Mouse (Mus musculus) stomach, postnatal 0 days (tissue): Measurements from ENCODE around the gene Tmem140. TPM values are rescaled to one million over a fixed set of nuclear protein-coding genes. Genes with fewer than 3 reads are reported as not detected.
A peak's percentile ranks its signal among the peaks of the same experiment; 100 is the strongest.

Source experiments
- ATAC-seq: fragments of 200-750 bp; cut with Nextera tagmentation; 2 replicates; pipeline ENCODE4 v1.8.0; 2017; ENCODE audit not compliant: low FRiP score, low TSS enrichment
- DNase-seq: peaks from one replicate; pipeline ENCODE4 v3.0.0-alpha.2; 2016; ENCODE audit warnings: low spot score
- H3K27ac ChIP-seq: fragments of 300-500 bp; sonication (generic); replicated peaks from 2 replicates; pipeline ENCODE4 v1.5.1; 2014; ENCODE audit warnings: mild to moderate bottlenecking, control low read depth
- H3K27me3 ChIP-seq: fragments of 300-500 bp; sonication (generic); 2 replicates; pipeline ENCODE4 v1.6.1; 2014; ENCODE audit warnings: low read length; ENCODE audit not compliant: control insufficient read depth, insufficient read depth
- H3K36me3 ChIP-seq: fragments of 300-500 bp; sonication (generic); 2 replicates; pipeline ENCODE4 v1.6.1; 2014; ENCODE audit warnings: low read length, mixed read lengths; ENCODE audit not compliant: control insufficient read depth, insufficient read depth
- H3K4me1 ChIP-seq: fragments of 300-500 bp; sonication (generic); replicated peaks from 2 replicates; pipeline ENCODE4 v1.6.1; 2014; ENCODE audit warnings: antibody characterized with exemption; ENCODE audit not compliant: control insufficient read depth, insufficient read depth
- H3K4me2 ChIP-seq: fragments of 300-500 bp; sonication (generic); replicated peaks from 2 replicates; pipeline ENCODE4 v1.6.1; 2014; ENCODE audit warnings: low read depth, mild to moderate bottlenecking, control low read depth, moderate library complexity
- H3K4me3 ChIP-seq: fragments of 300-500 bp; sonication (generic); 2 replicates; pipeline ENCODE4 v1.5.1; 2014; ENCODE audit warnings: low read depth, low read length, control low read depth
- H3K9ac ChIP-seq: fragments of 300-500 bp; sonication (generic); 2 replicates; pipeline ENCODE4 v1.6.1; 2014; ENCODE audit warnings: mild to moderate bottlenecking, low read length, control low read depth, mixed read lengths
- H3K9me3 ChIP-seq: fragments of 300-500 bp; sonication (generic); 2 replicates; pipeline ENCODE4 v1.6.1; 2016; ENCODE audit warnings: low read length; ENCODE audit not compliant: control insufficient read depth
- CTCF ChIP-seq: IDR thresholded peaks from 2 replicates; pipeline ENCODE4 v1.5.1; 2016; ENCODE audit warnings: antibody characterized with exemption, low read depth, mild to moderate bottlenecking, moderate library complexity
- EP300 ChIP-seq: optimal IDR thresholded peaks from 2 replicates; pipeline ENCODE3; 2016; ENCODE audit warnings: antibody characterized with exemption
- WGBS: fragments of 180-500 bp; shearing (Covaris S2); extraction: QIAGEN DNeasy Blood & Tissue Kit; methylation state at CpG from one replicate; pipeline ENCODE4 v1.1.7; 2014; 5-methylcytosine and 5-hydroxymethylcytosine counted together
- polyA plus RNA-seq: library from polyadenylated mRNA; unstranded; fragments of >200 nt; fragmentation: Nextera tagmentation; extraction: Ambion mirVana; gene quantifications from 2 replicates; pipeline ENCODE4 v1.2.1, GENCODE M21; 2015

The Tmem140 gene
- polyA plus RNA-seq, 1 experiment from 2014 or later: 8.3 TPM

GRCm38 (mm10) chr6:34877509-34878321 lies 14.8 kb downstream of the Tmem140 start, which contains the start of gene Cyren:
Gene Cyren (minus strand): TSS chr6:34878060.
- Histone ChIP-seq H3K4me2 (peak within 1 kb of the TSS; percentile 58), H3K36me3 (no peaks in the 10 kb centered on the region; the same call in 1 of the 2 replicates), H3K4me1 (peaks cover 7% of the 10 kb centered on the region; the same call in 1 of the 2 replicates), H3K4me3 (peak within 1 kb of the TSS; percentile 57), H3K9me3 (no peaks in the 10 kb centered on the region), H3K27ac (peak within 1 kb of the TSS; percentile 95), H3K27me3 (no peaks in the 10 kb centered on the region), H3K9ac (peak within 1 kb of the TSS; percentile 74)
- TF ChIP-seq EP300 (peak; percentile 5), CTCF (peak; percentile 72)
- DNase-seq (peak; percentile 95), ATAC-seq (peak; percentile 93)
- WGBS: 1% methylated on average over 56 of the region's 56 CpGs

- Histone ChIP-seq H3K27me3 (no peaks in the 10 kb centered on the region), H3K4me2 (no peak overlapping the region), H3K9me3 (no peaks in the 10 kb centered on the region), H3K27ac (no peak overlapping the region), H3K36me3 (no peaks in the 10 kb centered on the region; the same call in 1 of the 2 replicates), H3K9ac (no peak overlapping the region), H3K4me3 (no peak overlapping the region), H3K4me1 (peaks cover 7% of the 10 kb centered on the region; the same call in 1 of the 2 replicates)
- DNase-seq (no peak), ATAC-seq (no peak)
- TF ChIP-seq CTCF (no peak), EP300 (no peak)
- WGBS: 91% methylated on average over 16 of the region's 16 CpGs
Measured at GRCm38 (mm10) chr6:34879101-34879740, 16.3 kb downstream of the Tmem140 start.

GRCm38 (mm10) chr6:34879911-34880475 lies 17.0 kb downstream of the Tmem140 start:
- Histone ChIP-seq H3K4me1 (peaks cover 7% of the 10 kb centered on the region; the same call in 1 of the 2 replicates), H3K27ac (no peak overlapping the region), H3K9me3 (no peaks in the 10 kb centered on the region), H3K36me3 (no peaks in the 10 kb centered on the region; the same call in 1 of the 2 replicates), H3K27me3 (no peaks in the 10 kb centered on the region), H3K4me3 (no peak overlapping the region), H3K9ac (no peak overlapping the region), H3K4me2 (no peak overlapping the region)
- DNase-seq (peak; percentile 47), ATAC-seq (no peak)
- WGBS: 51% methylated on average over 6 of the region's 6 CpGs
- peak; percentile 72 for TF ChIP-seq CTCF
- no peak for TF ChIP-seq EP300

- no peak overlapping the region for H3K9ac ChIP-seq
- no peak for ATAC-seq
Measured at GRCm38 (mm10) chr6:34884724-34885123, 21.8 kb downstream of the Tmem140 start.

DNA sequence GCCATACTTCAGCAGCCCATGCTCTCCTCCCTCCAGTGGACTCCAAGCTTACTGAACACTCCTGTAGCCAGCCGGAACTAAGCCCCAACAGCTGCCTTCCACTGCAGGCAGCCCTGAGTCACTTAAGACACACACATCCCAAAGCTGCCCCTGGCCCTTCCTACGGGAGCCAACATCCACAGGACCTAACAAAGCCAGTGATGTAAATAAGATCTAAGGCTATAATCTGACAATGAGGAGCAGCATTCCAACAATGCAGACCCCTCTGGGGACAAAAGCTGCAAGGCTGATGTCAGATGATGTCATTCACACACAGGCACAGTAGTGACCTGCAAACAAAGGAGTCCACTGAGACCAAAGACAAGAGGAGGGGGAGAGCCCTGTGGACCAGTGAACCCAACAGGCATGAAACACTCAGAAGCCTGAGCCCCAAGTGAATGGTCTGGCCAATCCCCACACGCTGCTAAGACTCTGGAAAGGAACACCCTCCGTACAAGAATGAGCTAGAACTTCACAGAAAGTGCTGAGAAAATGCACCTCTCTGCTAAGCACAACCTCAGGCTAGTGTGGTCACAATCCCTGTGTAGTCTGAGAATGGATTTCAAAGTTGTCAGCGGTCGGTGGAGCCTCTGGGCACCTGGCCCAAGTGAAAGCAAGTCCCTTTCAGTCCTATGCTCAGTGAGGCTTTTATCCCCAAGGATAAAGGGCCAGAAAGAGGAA lies 24.3 kb downstream of the Tmem140 start:
- Histone ChIP-seq H3K36me3 (no peaks in the 10 kb centered on the region; the same call in 1 of the 2 replicates), H3K4me3 (no peak overlapping the region), H3K4me2 (no peak overlapping the region), H3K9ac (no peak overlapping the region), H3K4me1 (no peaks in the 10 kb centered on the region), H3K9me3 (no peaks in the 10 kb centered on the region), H3K27ac (no peak overlapping the region), H3K27me3 (no peaks in the 10 kb centered on the region)
- DNase-seq (no peak), ATAC-seq (no peak)
- no peak for TF ChIP-seq EP300
- no peak for TF ChIP-seq CTCF
- 72% methylated on average over 6 of the region's 6 CpGs for WGBS

More at GRCm38 (mm10) chr6:34884724-34885123, 21.8 kb downstream of the Tmem140 start:
- TF ChIP-seq CTCF (no peak), EP300 (no peak)
- H3K4me2 ChIP-seq: no peak overlapping the region
- H3K27me3 ChIP-seq: no peaks in the 10 kb centered on the region
- DNase-seq: no peak
- 65% methylated on average over 7 of the region's 7 CpGs for WGBS
- no peak overlapping the region for H3K27ac ChIP-seq
- no peak overlapping the region for H3K4me3 ChIP-seq
- no peaks in the 10 kb centered on the region; the same call in none of the 2 replicates for H3K36me3 ChIP-seq
- H3K9me3 ChIP-seq: no peaks in the 10 kb centered on the region
- no peaks in the 10 kb centered on the region for H3K4me1 ChIP-seq
